In the genomic region with DNA sequence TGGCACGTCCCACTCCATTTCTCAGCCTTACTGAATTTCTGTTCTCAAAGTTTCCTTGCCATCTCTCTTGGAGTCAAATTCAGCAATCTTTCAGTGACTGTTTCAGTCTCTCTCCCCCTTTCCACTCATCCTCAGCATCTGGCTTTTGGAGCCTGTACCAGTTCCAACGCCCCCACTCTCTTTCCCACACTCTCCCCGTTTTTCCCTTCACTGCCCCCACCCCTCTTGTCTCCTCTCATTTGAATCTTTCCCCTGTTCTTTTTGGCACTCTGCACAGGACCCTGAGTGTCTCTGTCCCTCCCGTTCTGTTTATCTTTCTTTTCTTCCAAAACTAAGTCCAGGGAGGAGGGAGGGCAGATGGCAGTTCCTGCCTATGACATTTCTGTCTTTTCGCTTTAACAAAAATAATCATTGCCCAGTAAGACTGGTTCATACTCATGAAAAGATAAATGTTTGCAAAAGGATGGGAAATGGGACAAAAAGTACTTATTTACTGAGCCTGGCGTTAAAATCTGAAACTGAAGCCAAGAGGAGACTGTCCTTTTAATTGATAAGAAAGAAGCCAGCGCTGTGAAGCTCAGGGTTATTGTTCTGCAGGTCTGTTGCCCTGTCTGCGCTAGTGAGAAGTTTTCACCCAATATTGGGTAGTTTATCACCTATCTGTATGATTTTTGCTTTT, we compare ENCODE assay signal across 13 mouse cellular contexts.
DNase-seq lines count a peak whose midpoint lies in the region; ATAC-seq and TF ChIP-seq lines count a peak whose summit lies in the region.
"Had no signal": no experiment of that assay in that cellular context is flagged by ENCODE, and none has a peak within 500 bp of the region (broad histone marks: within the 10 kb centered on the region; RNA-seq: fewer than 3 reads in every experiment).

No protein-coding gene starts in this region.

- no peaks in the 10 kb centered on the region for H3K27me3 ChIP-seq in kidney, adult 2 months (replicated peaks; ENCODE audit: control insufficient read depth, insufficient read depth, low read length)
- H3K27me3 ChIP-seq in intestine, embryonic 16.5 days (replicated peaks; ENCODE audit: control insufficient read depth, insufficient read depth, low read length), result no peaks in the 10 kb centered on the region
- H3K27me3 ChIP-seq in stomach, embryonic 16.5 days (ENCODE audit: control insufficient read depth, insufficient read depth, low read length), result no peaks in the 10 kb centered on the region
- H3K27me3 ChIP-seq: hindbrain, embryonic 15.5 days had no signal

- no peak overlapping the region for H3K9ac ChIP-seq in intestine, embryonic 16.5 days (ENCODE audit: low read depth, low read length)
- 0 out of 2 replicates have a peak overlapping the region, but pooled peaks have one; percentile 69 for H3K9ac ChIP-seq in stomach, embryonic 16.5 days (ENCODE audit: low read length)
- H3K9ac ChIP-seq: hindbrain, embryonic 15.5 days; liver, embryonic 14.5 days had no signal

- no peaks in the 10 kb centered on the region for H3K4me1 ChIP-seq in kidney, adult 2 months (ENCODE audit: control insufficient read depth, insufficient read depth, low read length)
- peaks cover 9% of the 10 kb centered on the region; the same call in 1 of the 2 replicates for H3K4me1 ChIP-seq in intestine, embryonic 16.5 days (ENCODE audit: control insufficient read depth, insufficient read depth, low read length)
- H3K4me1 ChIP-seq in stomach, embryonic 16.5 days (ENCODE audit: control insufficient read depth, insufficient read depth, low read length), result peaks cover 15% of the 10 kb centered on the region; the same call in 1 of the 2 replicates
- H3K4me1 ChIP-seq: hindbrain, embryonic 15.5 days had no signal

- 74% methylated on average over 8 of the region's 8 CpGs for WGBS in kidney, adult 2 months
- WGBS in intestine, embryonic 16.5 days, result 65% methylated on average over 8 of the region's 8 CpGs
- WGBS in stomach, embryonic 16.5 days, result 55% methylated on average over 8 of the region's 8 CpGs

- H3K27ac ChIP-seq in kidney, adult 2 months (ENCODE audit: insufficient read depth, low read depth, low read length), result peak overlapping the region; percentile 68
- no peak overlapping the region for H3K27ac ChIP-seq in intestine, embryonic 16.5 days (ENCODE audit: low read length)
- H3K27ac ChIP-seq in stomach, embryonic 16.5 days (ENCODE audit: low read length), result peak overlapping the region; percentile 76
- H3K27ac ChIP-seq: hindbrain, embryonic 15.5 days; liver, embryonic 14.5 days had no signal

- H3K36me3 ChIP-seq in kidney, adult 2 months (ENCODE audit: control insufficient read depth, insufficient read depth, low read length), result no peaks in the 10 kb centered on the region
- H3K36me3 ChIP-seq in intestine, embryonic 16.5 days (ENCODE audit: control insufficient read depth, insufficient read depth, low read length), result no peaks in the 10 kb centered on the region
- no peaks in the 10 kb centered on the region for H3K36me3 ChIP-seq in stomach, embryonic 16.5 days (ENCODE audit: control insufficient read depth, insufficient read depth, low read length)
- H3K36me3 ChIP-seq: hindbrain, embryonic 15.5 days had no signal

- no peak for TF ChIP-seq CTCF in kidney, adult 2 months (conservative IDR thresholded peaks at IDR 0.05; ENCODE audit: insufficient read depth, insufficient read length, low read depth, low read length)

- no peak for TF ChIP-seq POLR2A in kidney, adult 2 months (IDR thresholded peaks at IDR 0.05; ENCODE audit: low read depth, low read length)

- H3K9me3 ChIP-seq in intestine, embryonic 16.5 days (ENCODE audit: control insufficient read depth, low read length), result no peaks in the 10 kb centered on the region
- no peaks in the 10 kb centered on the region for H3K9me3 ChIP-seq in stomach, embryonic 16.5 days (replicated peaks; ENCODE audit: control insufficient read depth, low read length)
- H3K9me3 ChIP-seq: hindbrain, embryonic 15.5 days had no signal

- H3K4me2 ChIP-seq in intestine, embryonic 16.5 days (ENCODE audit: low read depth, low read length), result peak overlapping the region; percentile 42; the same call in 1 of the 2 replicates
- peak overlapping the region; percentile 54 for H3K4me2 ChIP-seq in stomach, embryonic 16.5 days (ENCODE audit: low read depth, low read length)

- DNase-seq in kidney, adult 2 months, result peak; percentile 11
- no peak for DNase-seq in kidney, postnatal 36 days
- peak; percentile 51 for DNase-seq in right cerebral cortex, adult 18-20 months
- DNase-seq in right cerebral cortex, postnatal 4 days, result no peak
- DNase-seq in T-cell, adult 2 months (ENCODE audit: low spot score), result no peak
- DNase-seq in cerebellum, postnatal 36 days, result no peak
- DNase-seq: cerebellum, adult 11 months; thymus, adult 2 months had no signal

- no peak overlapping the region for H3K4me3 ChIP-seq in kidney, adult 2 months (ENCODE audit: insufficient read depth, low read depth, low read length)
- no peak overlapping the region for H3K4me3 ChIP-seq in intestine, embryonic 16.5 days (ENCODE audit: low read length)
- no peak overlapping the region for H3K4me3 ChIP-seq in stomach, embryonic 16.5 days (replicated peaks; ENCODE audit: low read length)
- H3K4me3 ChIP-seq: hindbrain, embryonic 15.5 days had no signal

- 0 out of 2 replicates have a peak, but pooled peaks have one; percentile 21 for ATAC-seq in intestine, embryonic 16.5 days
- no peak for ATAC-seq in stomach, embryonic 16.5 days (ENCODE audit: insufficient read depth, low FRiP score)
- ATAC-seq: forebrain, embryonic 14.5 days had no signal

Comparison
In these comparisons a context has a peak if more than half of its experiments do, and no peak if none do; other contexts are left out.
1. DNase-seq: peak in kidney, adult 2 months (single experiment) and right cerebral cortex, adult 18-20 months (single experiment); none in kidney, postnatal 36 days (0 of 2), right cerebral cortex, postnatal 4 days (single experiment), T-cell, adult 2 months (single experiment) and cerebellum, postnatal 36 days (0 of 2).